Mouse (Mus musculus) splenic B cell, adult 2 months (primary cell): Measurements from ENCODE around the gene Atp9a.

Experiments used
- DNase-seq: peaks from one replicate; pipeline ENCODE4 v3.0.0-alpha.2; 2011; ENCODE audit warnings: low read depth, low spot score
- H3K27me3 ChIP-seq: 2 replicates; pipeline ENCODE4 v1.6.1; 2012; ENCODE audit warnings: mild to moderate bottlenecking, low read length, moderate library complexity, mixed read lengths; ENCODE audit not compliant: control insufficient read depth, poor library complexity, insufficient read depth, severe bottlenecking
- H3K36me3 ChIP-seq: 2 replicates; pipeline ENCODE4 v1.6.1; 2012; ENCODE audit warnings: mild to moderate bottlenecking, low read length, moderate library complexity, mixed read lengths; ENCODE audit not compliant: control insufficient read depth, poor library complexity, insufficient read depth, severe bottlenecking

Atp9a gene

GRCm38 (mm10) chr2:168654983-168655669 is 87.1 kb downstream of the Atp9a start:
- Histone ChIP-seq H3K36me3 (no peaks in the 10 kb centered on the region), H3K27me3 (no peaks in the 10 kb centered on the region)
- peak; percentile 26 for DNase-seq

- H3K36me3 ChIP-seq, result no peaks in the 10 kb centered on the region
- H3K27me3 ChIP-seq, result no peaks in the 10 kb centered on the region
- no peak for DNase-seq
Observed at GRCm38 (mm10) chr2:168654482-168654881, 87.7 kb downstream of the Atp9a start.

- no peaks in the 10 kb centered on the region for H3K36me3 ChIP-seq
- DNase-seq, result peak; percentile 52
- no peaks in the 10 kb centered on the region for H3K27me3 ChIP-seq
Observed at GRCm38 (mm10) chr2:168651757-168652156, 90.5 kb downstream of the Atp9a start.

DNA sequence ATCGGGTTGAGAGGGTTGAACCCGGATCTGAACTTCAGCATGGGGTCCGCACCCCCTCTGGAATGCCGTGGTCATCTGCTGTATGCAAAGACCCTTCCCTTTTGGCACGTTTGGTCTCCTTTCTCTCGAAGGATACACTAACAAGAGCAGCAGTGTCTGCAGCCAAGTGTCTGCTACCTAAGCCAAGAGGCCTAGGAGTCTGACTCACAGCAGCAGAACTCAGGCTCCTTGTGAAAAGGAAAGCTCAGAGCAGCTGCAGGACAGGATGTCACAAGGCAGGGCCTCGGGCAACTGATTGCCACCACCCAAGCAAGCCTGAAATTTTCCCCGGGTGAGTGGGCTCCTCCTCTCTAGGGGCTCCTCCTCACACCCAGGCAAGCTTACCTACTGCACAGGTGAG is 94.0 kb downstream of the Atp9a start:
- Histone ChIP-seq H3K36me3 (no peaks in the 10 kb centered on the region), H3K27me3 (no peaks in the 10 kb centered on the region)
- DNase-seq, result no peak

DNA sequence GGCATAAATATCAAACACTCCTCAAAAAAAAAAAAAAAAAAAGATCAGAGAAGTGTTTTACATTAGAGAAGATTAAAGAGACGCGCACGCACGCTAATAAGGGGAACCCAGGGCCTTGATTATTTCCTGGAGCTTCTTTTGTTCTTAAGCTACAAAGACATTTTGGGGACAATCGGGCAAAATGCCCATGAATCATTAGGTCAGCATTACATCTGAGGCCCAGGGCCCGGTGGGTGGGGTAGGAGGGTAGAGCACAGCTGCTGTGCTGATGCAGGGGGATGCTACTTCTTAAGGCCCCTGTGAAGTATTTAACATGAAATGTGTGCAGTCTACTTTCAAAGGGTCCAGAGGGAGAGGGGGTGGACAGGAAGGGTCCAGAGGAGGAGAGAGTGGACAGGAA is 97.4 kb downstream of the Atp9a start:
- H3K27me3 ChIP-seq, result no peaks in the 10 kb centered on the region
- no peaks in the 10 kb centered on the region for H3K36me3 ChIP-seq
- no peak for DNase-seq

DNA sequence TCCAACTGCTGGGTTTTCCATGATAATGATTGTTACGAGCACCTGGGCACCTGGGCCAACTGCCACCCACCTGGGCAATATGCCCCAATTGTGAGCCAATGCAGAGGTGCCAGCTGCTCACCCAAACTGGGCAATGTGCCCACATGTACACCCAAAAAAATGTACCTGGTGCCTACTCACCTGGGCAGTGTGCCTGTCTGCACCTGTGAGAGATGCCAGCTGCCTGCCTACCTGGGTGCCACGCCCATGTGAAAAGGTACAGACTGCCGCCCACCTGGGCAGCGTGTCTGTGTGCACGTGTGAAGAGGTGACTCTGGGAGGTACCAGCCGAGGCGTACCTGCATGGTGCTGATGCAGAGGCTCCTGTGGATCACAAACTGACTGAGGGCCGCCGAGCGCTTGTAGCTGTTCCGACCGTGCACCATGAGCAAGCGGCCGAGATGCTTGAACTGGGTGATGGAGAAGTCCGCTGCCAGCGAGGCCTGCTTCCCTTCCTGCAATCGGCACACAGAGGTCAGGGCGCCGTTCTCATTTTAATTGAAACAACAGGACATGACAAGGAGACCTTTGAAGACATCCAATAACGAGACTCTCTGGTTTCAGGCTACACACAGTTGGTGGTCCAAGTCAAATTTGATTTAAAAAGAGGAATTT is 98.6 kb downstream of the Atp9a start:
- H3K36me3 ChIP-seq, result no peaks in the 10 kb centered on the region
- no peaks in the 10 kb centered on the region for H3K27me3 ChIP-seq
- no peak for DNase-seq

GRCm38 (mm10) chr2:168642187-168642586 is 100.0 kb downstream of the Atp9a start:
- DNase-seq, result no peak
- H3K27me3 ChIP-seq, result no peaks in the 10 kb centered on the region

DNA sequence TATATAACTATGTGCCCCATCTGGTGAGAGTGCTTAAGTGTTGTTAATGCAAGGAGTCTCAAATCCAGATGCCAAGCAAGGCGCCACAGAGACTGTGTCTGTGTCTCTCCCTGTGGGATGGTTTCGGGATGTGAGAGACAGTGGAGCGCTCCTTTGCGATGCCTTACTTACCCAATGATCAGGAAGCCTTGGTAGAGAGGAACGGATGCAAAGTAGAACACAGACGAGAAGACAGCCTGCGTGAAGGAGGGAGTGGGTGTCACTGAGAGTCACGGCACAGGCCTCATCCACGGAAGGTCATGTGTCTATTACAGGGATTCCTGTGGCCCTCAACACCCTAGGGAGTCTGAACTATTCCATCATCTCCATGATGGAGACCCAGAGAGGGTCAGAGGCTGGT is 101.7 kb downstream of the Atp9a start:
- Histone ChIP-seq H3K27me3 (no peaks in the 10 kb centered on the region), H3K36me3 (no peaks in the 10 kb centered on the region)
- no peak for DNase-seq

More at GRCm38 (mm10) chr2:168642187-168642586, 100.0 kb downstream of the Atp9a start:
- no peaks in the 10 kb centered on the region for H3K36me3 ChIP-seq

- Histone ChIP-seq H3K27me3 (no peaks in the 10 kb centered on the region; the same call in 1 of the 2 replicates), H3K36me3 (no peaks in the 10 kb centered on the region)
- DNase-seq, result no peak
Observed at GRCm38 (mm10) chr2:168634881-168635280, 107.3 kb downstream of the Atp9a start.

GRCm38 (mm10) chr2:168633301-168633816 is 108.8 kb downstream of the Atp9a start:
- no peak for DNase-seq
- Histone ChIP-seq H3K27me3 (no peaks in the 10 kb centered on the region; the same call in 1 of the 2 replicates), H3K36me3 (no peaks in the 10 kb centered on the region)

DNA sequence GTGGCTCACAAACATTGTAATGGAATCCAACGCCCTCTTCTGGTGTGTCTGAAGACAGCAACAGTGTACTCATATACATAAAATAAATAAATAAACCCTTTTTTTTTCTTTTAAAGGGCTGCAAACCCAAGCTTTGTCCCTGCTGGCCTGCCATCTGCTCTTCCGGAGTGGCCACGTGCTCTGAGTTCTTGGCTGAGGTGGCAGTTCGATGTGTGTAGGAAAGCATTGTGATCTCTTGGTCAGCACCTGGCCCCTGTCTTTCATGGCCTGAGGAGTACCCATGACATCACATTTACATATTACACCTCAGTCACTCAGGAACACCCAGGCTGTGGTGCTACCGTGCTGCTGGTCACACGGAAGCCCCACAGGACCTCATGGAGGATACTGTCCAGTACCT is 109.7 kb downstream of the Atp9a start:
- no peaks in the 10 kb centered on the region for H3K36me3 ChIP-seq
- no peak for DNase-seq
- no peaks in the 10 kb centered on the region; the same call in 1 of the 2 replicates for H3K27me3 ChIP-seq

DNA sequence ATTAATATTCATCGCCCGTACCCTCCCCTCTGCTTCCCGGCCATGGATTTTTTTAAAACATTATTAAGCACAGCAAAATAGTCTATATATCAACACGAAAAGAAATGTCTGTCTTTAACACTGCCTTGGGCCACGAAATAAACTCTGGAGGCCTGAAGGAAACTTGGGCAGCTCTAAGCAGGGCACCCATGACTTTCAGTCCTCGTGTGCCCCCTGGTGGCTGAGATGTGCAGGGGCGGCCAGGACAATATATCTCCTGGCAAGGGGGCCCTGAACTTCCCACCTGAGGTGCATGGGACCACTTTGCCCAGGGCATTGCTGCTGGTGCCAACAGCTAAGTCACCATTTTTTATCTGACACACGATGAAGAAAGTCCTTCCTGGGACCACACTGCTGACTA is 113.4 kb downstream of the Atp9a start:
- H3K36me3 ChIP-seq, result no peaks in the 10 kb centered on the region
- H3K27me3 ChIP-seq, result no peaks in the 10 kb centered on the region; the same call in 1 of the 2 replicates
- DNase-seq, result peak; percentile 86

DNA sequence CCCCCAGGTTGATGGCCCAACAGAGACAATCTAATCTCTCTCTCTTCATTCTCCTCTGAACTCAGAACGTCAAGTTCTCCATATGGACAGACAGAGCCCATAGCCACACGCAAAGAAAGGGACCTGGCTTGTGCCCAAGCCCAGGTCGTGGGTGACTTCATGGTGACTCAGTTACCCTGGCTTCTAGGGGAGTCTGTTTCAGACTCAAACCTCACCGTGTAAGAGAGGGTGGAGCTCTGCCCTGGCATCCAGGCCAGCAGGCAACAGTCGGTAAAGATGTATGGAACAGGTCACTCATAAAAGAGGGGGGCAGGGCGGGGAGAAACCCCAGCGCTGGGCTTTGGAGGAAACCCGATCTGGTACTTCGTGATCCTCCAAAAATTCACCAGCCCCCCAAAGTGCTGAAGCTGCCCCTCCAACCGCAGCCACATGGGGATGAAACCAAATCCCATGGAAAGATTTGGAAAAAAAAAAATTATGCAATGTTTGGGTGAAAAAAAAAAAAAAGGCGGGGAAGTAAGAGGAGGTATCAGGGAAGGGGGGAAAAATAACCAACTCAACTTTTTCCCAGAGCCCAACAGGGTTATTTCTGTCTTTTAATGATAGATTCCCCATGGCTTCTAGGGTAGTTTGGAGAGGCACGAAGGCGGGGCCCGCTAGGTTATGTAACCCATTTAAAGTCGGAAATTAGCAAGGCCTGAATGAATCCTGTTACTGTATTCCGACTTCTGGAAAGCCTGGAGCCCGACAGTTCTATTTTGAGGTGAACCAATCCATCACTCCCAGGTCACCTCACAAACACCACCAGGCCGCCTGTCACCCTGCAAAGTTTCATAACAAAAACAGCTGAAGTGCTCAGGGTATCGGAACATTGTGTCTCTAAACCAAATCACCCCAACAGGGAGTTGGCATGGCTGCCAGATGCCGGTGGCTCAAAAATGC is 114.1 kb downstream of the Atp9a start:
- H3K27me3 ChIP-seq, result no peaks in the 10 kb centered on the region
- H3K36me3 ChIP-seq, result no peaks in the 10 kb centered on the region
- no peak for DNase-seq

GRCm38 (mm10) chr2:168626385-168626784 is 115.8 kb downstream of the Atp9a start:
- no peaks in the 10 kb centered on the region for H3K36me3 ChIP-seq
- H3K27me3 ChIP-seq, result no peaks in the 10 kb centered on the region
- no peak for DNase-seq
